Mouse (Mus musculus) lung, postnatal 10 days (tissue): ENCODE measurements around the gene Napa.

Experiments used
- DNase-seq: peaks from one replicate; pipeline ENCODE4 v3.0.0; 2021

The Napa gene

GRCm38 (mm10) chr7:16133691-16134090, 35.4 kb downstream of the Napa start:
- no peak for DNase-seq

- no peak for DNase-seq
These were observed 36.7 kb downstream of the Napa start for GRCm38 (mm10) chr7:16134951-16135392.

GRCm38 (mm10) chr7:16146489-16147410, 48.5 kb downstream of the Napa start:
- no peak for DNase-seq

- peak; percentile 74 for DNase-seq
These were observed 49.4 kb downstream of the Napa start for GRCm38 (mm10) chr7:16147643-16148042.

GRCm38 (mm10) chr7:16149241-16149640, 51.0 kb downstream of the Napa start:
- peak; percentile 36 for DNase-seq

- DNase-seq = no peak
These were observed 52.2 kb downstream of the Napa start for GRCm38 (mm10) chr7:16150191-16151145.

GRCm38 (mm10) chr7:16153522-16153921, 55.3 kb downstream of the Napa start:
- DNase-seq = peak; percentile 51

- peak; percentile 53 for DNase-seq
These were observed 57.0 kb downstream of the Napa start for GRCm38 (mm10) chr7:16155132-16155872.

- peak; percentile 16 for DNase-seq
These were observed 58.0 kb downstream of the Napa start for GRCm38 (mm10) chr7:16156105-16156714.

- no peak for DNase-seq
These were observed 60.5 kb downstream of the Napa start for GRCm38 (mm10) chr7:16158735-16159134.

GRCm38 (mm10) chr7:16160702-16161101, 62.4 kb downstream of the Napa start:
- peak; percentile 27 for DNase-seq

- DNase-seq = no peak
These were observed 63.0 kb downstream of the Napa start for GRCm38 (mm10) chr7:16161302-16161701.

GRCm38 (mm10) chr7:16162036-16162435, 63.8 kb downstream of the Napa start:
- DNase-seq = no peak
